Comparison of ENCODE assay signal across 15 mouse cellular contexts in genomic region chr10:92754359-92754758, GRCm38 (mm10).
"Had no signal": no experiment of that assay in that cellular context is flagged by ENCODE, and none has a peak within 500 bp of the region (broad histone marks: within the 10 kb centered on the region; RNA-seq: fewer than 3 reads in every experiment).

No protein-coding gene starts in this region.

- H3K27me3 ChIP-seq: limb, embryonic 12.5 days; liver, embryonic 13.5 days; lung, embryonic 15.5 days; megakaryocyte, embryonic 14.5 days had no signal

- H3K4me3 ChIP-seq: layer of hippocampus, adult 2 months; limb, embryonic 12.5 days; liver, embryonic 13.5 days; lung, embryonic 15.5 days; megakaryocyte, embryonic 14.5 days had no signal

- H3K36me3 ChIP-seq: limb, embryonic 12.5 days; liver, embryonic 13.5 days; lung, embryonic 15.5 days had no signal

- H3K4me1 ChIP-seq: limb, embryonic 12.5 days; liver, embryonic 13.5 days; lung, embryonic 15.5 days; megakaryocyte, embryonic 14.5 days had no signal

- DNase-seq: kidney, adult 18-20 months; kidney, postnatal 10 days; kidney, postnatal 4 days; liver; liver, embryonic 13.5 days; liver, postnatal 0 days; lung, postnatal 14 days; right cerebral cortex, postnatal 25 days; thymus, postnatal 36 days had no signal

- H3K4me2 ChIP-seq: limb, embryonic 12.5 days; liver, embryonic 13.5 days; lung, embryonic 15.5 days; midbrain, embryonic 11.5 days had no signal

- ATAC-seq: liver, postnatal 0 days had no signal

- H3K27ac ChIP-seq: layer of hippocampus, adult 2 months; limb, embryonic 12.5 days; liver, embryonic 13.5 days; lung, embryonic 15.5 days; macrophage had no signal

- H3K9me3 ChIP-seq: liver, embryonic 13.5 days; lung, embryonic 15.5 days; megakaryocyte, embryonic 14.5 days had no signal

- H3K9ac ChIP-seq: limb, embryonic 12.5 days; liver, embryonic 13.5 days; liver, postnatal 0 days; lung, embryonic 15.5 days had no signal
